Mouse (Mus musculus) c-Kit-negative CD71-positive TER-119-positive erythroid progenitor cells, embryonic 14.5 days (primary cell): Measurements from ENCODE around the gene BC067074.
"Not testable (repeated sequence)": the region's sequence is repeated elsewhere in the genome, so short reads cannot be mapped to it uniquely, and the experiment has no call there.

Source experiments
- DNase-seq: peaks from one replicate; pipeline ENCODE4 v3.0.0-alpha.2; 2013; ENCODE audit warnings: low read depth, low spot score

BC067074 gene

DNA sequence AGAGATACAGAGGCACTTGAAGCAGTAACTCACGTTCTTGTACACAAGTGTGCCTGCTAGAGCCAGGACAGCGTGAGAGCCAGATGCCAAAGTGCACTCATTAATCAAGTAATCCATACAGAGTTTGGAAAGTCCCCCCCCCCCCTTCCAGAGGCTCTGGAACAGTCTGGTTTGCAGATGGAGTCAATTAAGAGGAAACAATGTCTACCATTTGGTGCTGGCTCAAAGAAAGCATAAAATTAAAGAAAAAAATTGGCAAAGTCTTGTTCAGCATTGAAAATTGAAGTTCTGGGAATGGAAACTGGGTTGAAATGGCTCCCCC is 81.1 kb downstream of the BC067074 start:
- DNase-seq = no peak

DNA sequence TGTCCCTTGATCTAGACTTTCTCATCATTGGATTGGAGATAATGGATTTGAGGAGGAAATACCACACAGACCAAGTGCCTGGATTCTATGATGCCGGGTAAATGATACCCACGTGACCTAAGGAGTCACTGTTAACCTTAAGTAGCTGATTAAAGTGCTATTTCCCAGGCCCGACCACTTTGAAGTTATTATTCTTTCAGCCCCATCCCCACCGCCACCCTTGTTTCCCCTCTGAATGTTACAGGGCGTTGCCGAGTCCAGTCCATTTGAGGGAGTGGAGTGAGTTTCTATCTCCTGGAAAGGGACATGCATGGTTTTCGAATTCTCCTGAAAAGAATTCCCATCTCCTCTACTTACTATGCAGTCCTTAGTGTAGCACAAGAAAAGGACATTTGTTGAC is 84.7 kb downstream of the BC067074 start:
- DNase-seq = no peak

DNA sequence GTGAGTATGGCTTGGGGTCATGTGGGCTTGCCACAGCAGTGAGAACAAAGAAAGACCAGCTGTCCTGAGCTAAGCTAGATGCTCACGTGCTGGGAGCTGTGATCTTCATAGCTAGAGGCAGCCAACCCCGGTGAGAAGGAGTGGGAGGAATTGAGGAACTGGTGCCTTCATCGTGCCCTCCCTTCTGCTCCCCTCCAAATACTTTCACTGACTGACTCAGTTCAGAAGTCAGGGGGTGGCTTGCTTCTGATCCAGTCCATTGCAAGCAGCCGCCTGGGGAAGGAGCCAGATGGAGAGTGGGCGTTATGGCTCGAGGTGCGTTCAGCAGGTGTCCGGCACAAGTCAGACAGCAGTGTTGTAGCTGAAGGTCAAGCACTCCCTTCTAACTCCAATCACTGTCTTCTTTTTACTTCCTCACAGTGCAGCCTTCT is 86.0 kb downstream of the BC067074 start:
- no peak for DNase-seq

GRCm38 (mm10) chr13:113379766-113380309 is 86.9 kb downstream of the BC067074 start:
- DNase-seq = no peak

DNA sequence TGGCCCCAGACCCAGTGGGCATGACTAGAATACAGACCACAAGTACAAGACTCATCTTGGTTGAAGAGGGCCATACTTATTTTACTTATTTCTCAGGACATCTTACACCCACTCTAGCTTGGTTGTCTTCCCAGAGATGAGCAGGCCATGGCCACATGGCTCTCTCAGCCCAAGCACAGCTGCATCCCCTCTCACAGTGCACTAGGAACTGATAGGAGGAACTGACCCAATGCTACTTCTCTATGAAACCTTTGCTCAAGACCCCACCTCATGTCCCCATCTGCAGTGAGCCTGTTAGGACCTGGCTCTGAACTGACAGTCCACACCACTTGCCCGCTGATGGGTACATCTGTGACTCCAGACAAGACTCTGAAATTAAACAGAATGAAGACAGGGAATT is 88.8 kb downstream of the BC067074 start:
- no peak for DNase-seq

DNA sequence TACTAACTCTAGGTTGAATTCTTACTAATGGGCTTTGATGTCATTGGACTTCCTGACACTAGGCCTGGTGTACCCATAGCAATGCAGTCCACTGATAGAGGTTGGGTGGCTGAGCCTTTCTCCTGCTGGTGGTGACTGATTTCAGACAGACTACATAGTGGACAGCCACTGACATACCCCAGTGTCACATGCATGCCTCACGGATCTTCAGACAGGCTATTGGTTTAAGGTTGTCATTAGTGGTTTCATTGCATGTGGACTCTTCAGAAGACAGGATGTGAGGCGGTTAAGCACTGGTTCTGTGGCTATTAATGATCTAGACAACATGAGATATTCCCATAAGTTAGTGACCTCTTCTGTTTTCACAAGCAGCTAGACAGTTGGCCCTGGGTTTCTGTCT is 89.2 kb downstream of the BC067074 start:
- DNase-seq = no peak

GRCm38 (mm10) chr13:113382770-113383169 is 89.8 kb downstream of the BC067074 start:
- not testable (repeated sequence) for DNase-seq

- DNase-seq = no peak
Measured at GRCm38 (mm10) chr13:113393386-113393785, 100.4 kb downstream of the BC067074 start.

GRCm38 (mm10) chr13:113394591-113394990 is 101.6 kb downstream of the BC067074 start:
- DNase-seq = no peak

- DNase-seq = no peak
Measured at GRCm38 (mm10) chr13:113397006-113397520, 104.1 kb downstream of the BC067074 start.

DNA sequence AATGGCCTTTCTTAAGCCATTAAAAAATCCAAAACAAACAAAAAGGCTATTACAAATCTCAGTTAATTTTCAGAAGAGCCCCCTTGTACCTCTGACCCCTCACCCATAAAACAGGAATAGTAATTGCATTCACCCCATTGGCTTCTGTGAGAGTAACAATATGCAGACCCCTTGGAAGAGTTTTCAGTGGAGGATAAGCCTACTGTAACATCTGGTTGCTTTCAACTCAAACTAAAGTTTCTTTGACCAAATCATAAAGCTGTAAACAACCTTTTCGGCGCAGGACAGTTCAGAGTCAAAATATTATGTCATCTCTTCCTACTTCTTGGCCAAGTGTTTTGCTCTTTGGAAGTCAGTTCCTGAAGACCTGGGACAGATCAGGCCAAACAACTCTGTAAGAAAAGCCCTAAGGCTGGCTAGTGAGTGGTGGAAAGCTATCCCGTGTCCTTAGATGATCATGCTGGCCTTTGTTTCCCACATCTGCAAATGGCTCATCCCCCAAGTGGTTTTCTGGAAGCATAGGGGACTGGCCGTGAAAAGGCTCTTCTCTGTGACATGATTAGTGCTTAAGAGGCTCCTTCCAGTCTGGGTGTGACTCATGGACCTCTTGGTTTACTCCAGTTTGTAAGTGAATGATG is 108.5 kb downstream of the BC067074 start:
- DNase-seq = no peak

DNA sequence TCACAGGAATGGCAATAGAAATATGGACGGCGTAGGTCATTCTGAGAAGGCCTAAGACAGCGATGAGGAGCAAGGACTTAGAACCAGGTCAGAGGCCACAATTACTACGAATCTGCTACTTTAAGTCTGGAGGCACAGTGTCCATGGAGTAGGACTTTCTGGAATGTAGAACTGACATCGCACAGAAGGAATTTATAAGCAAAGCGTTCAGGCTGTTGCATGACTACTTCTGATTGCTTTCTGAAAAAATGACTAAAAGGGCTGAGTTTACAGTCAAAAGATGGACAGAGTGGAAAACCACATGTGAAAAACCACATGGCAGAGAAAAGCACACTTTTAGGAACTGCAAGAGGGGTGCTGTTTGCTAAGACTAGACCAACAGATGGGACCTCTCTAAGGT is 110.7 kb downstream of the BC067074 start:
- no peak for DNase-seq

- no peak for DNase-seq
Measured at GRCm38 (mm10) chr13:113404172-113404571, 111.2 kb downstream of the BC067074 start.

- DNase-seq = no peak
Measured at GRCm38 (mm10) chr13:113409941-113410340, 117.0 kb downstream of the BC067074 start.

GRCm38 (mm10) chr13:113415527-113415926 is 122.6 kb downstream of the BC067074 start:
- DNase-seq = no peak

GRCm38 (mm10) chr13:113416986-113417385 is 124.0 kb downstream of the BC067074 start:
- DNase-seq = no peak

DNA sequence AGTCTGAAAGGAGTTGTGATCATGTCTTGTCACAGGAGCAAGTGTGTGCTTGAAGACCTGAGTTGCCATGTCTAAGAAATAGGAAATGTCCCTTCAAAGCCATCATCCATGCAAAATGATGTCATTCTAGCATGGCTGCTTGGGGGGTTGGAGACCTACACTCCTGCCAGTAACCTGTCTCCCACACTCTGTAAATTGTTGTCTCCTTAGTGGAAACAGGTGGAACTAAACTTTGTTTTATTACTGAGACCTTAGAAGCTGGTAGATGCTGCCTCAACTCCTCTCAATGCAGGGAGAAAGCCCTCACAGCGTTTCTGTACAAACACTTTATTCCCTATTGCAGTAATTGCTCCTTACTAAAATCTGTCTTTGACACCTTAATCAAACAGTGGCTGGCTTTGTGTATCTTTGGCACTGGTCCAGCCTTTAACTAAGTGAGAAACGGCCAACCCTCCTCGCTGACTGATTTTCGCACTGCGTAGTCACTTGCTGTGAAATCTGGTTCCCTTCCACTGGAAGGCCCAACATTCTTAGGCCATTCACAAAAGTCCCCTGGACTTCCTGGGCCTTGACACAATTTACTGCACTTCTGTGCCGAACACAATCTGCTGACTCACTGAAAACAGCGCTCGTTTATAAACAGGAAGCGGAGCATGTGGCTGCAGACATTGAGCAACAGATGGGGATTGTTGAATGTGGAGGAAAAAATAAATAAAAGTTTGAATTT is 125.0 kb downstream of the BC067074 start:
- DNase-seq = no peak

- no peak for DNase-seq
Measured at GRCm38 (mm10) chr13:113418632-113419031, 125.7 kb downstream of the BC067074 start.

GRCm38 (mm10) chr13:113421472-113421871 is 128.5 kb downstream of the BC067074 start:
- no peak for DNase-seq

DNA sequence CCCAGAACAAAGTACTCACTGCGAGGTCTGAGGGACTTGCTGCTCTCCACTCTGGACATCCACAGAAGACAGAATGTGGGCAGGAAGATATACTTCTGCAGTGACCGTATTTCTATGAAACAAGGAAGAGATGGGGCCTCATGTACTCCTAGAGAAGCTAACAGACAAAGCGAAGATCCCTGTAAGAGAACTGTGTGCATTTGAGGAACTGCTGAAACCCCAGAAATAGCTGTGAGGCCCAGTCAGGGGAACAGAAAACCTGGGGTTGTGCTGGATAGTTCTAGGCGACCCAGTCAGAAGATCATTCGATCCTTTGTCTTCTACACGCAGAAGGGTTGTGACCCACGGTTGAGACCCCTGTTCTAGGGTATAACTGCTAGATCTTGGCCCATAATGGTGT is 130.9 kb downstream of the BC067074 start:
- no peak for DNase-seq

- DNase-seq = no peak
Measured at GRCm38 (mm10) chr13:113425907-113426306, 132.9 kb downstream of the BC067074 start.
